In genomic region chr17:15824337-15824736, GRCm38 (mm10) we compare ENCODE assay signal across 8 mouse cellular contexts. TPM values are rescaled to one million over a fixed set of nuclear protein-coding genes. Genes with fewer than 3 reads are reported as not detected.
A peak's percentile ranks its signal among the peaks of the same experiment; 100 is the strongest.
DNase-seq lines count a peak whose midpoint lies in the region; ATAC-seq lines count a peak whose summit lies in the region.

No protein-coding gene starts in this region.

- no peaks in the 10 kb centered on the region for H3K9me3 ChIP-seq in heart, embryonic 11.5 days (replicated peaks; ENCODE audit: control insufficient read depth, low read length)
- no peaks in the 10 kb centered on the region for H3K9me3 ChIP-seq in hindbrain, embryonic 12.5 days (replicated peaks)
- no peaks in the 10 kb centered on the region for H3K9me3 ChIP-seq in midbrain, embryonic 14.5 days (ENCODE audit: control insufficient read depth, low read length)

- ATAC-seq in heart, embryonic 11.5 days (replicated peaks; ENCODE audit: insufficient number of reproducible peaks, low FRiP score, low TSS enrichment) = no peak
- no peak for ATAC-seq in hindbrain, embryonic 12.5 days (ENCODE audit: low FRiP score)
- no peak for ATAC-seq in midbrain, embryonic 14.5 days (ENCODE audit: low FRiP score, low TSS enrichment)

- peaks cover 16% of the 10 kb centered on the region for H3K4me1 ChIP-seq in heart, embryonic 11.5 days (ENCODE audit: control insufficient read depth, insufficient read depth, low read length)
- H3K4me1 ChIP-seq in hindbrain, embryonic 12.5 days = peaks cover 46% of the 10 kb centered on the region
- peaks cover 46% of the 10 kb centered on the region for H3K4me1 ChIP-seq in midbrain, embryonic 14.5 days (ENCODE audit: control insufficient read depth, insufficient read depth, low read length)

- H3K4me2 ChIP-seq in heart, embryonic 11.5 days = peak overlapping the region; percentile 91
- peak overlapping the region; percentile 77 for H3K4me2 ChIP-seq in hindbrain, embryonic 12.5 days (replicated peaks)
- H3K4me2 ChIP-seq in midbrain, embryonic 14.5 days (ENCODE audit: low read length) = peak overlapping the region; percentile 82

- no peaks in the 10 kb centered on the region for H3K27me3 ChIP-seq in heart, embryonic 11.5 days (ENCODE audit: control insufficient read depth, insufficient read depth, low read length)
- H3K27me3 ChIP-seq in hindbrain, embryonic 12.5 days = no peaks in the 10 kb centered on the region
- no peaks in the 10 kb centered on the region for H3K27me3 ChIP-seq in midbrain, embryonic 14.5 days (ENCODE audit: control insufficient read depth, insufficient read depth, low read length)

- 63% methylated on average over 11 of the region's 11 CpGs for WGBS in heart, embryonic 11.5 days (ENCODE audit: insufficient replicate concordance)
- WGBS in hindbrain, embryonic 12.5 days = 36% methylated on average over 11 of the region's 11 CpGs
- WGBS in midbrain, embryonic 14.5 days = 35% methylated on average over 11 of the region's 11 CpGs

- H3K27ac ChIP-seq in heart, embryonic 11.5 days (ENCODE audit: low read depth, low read length) = no peak overlapping the region
- H3K27ac ChIP-seq in hindbrain, embryonic 12.5 days = peak overlapping the region; percentile 98
- H3K27ac ChIP-seq in midbrain, embryonic 14.5 days (replicated peaks; ENCODE audit: low read depth, low read length) = peak overlapping the region; percentile 68

- peak overlapping the region; percentile 88 for H3K4me3 ChIP-seq in heart, embryonic 11.5 days (ENCODE audit: low read depth, low read length)
- peak overlapping the region; percentile 97 for H3K4me3 ChIP-seq in hindbrain, embryonic 12.5 days
- peak overlapping the region; percentile 95 for H3K4me3 ChIP-seq in midbrain, embryonic 14.5 days (replicated peaks; ENCODE audit: low read depth, low read length)

- intact Hi-C loops in heart, postnatal 36 days (cut with DNase I) = loop anchor here (10.0 kb wide), 1 partner anchor 430 kb away; the partner anchor contains the start of gene Fam120b

- H3K9ac ChIP-seq in heart, embryonic 11.5 days (ENCODE audit: low read depth, low read length) = no peak overlapping the region
- H3K9ac ChIP-seq in hindbrain, embryonic 12.5 days = peak overlapping the region; percentile 99
- peak overlapping the region; percentile 95 for H3K9ac ChIP-seq in midbrain, embryonic 14.5 days (replicated peaks; ENCODE audit: low read length)

- DNase-seq in heart, postnatal 36 days = no peak
- peak; percentile 73 for DNase-seq in cerebellum, adult 9-11 months
- DNase-seq in midbrain, embryonic 14.5 days = peak; percentile 53
- DNase-seq in embryo, embryonic 10 days (ENCODE audit: low spot score) = no peak
- DNase-seq in adrenal gland, postnatal 25 days = no peak
- DNase-seq in ovary, postnatal 10 days (ENCODE audit: low spot score) = no peak

- no peaks in the 10 kb centered on the region for H3K36me3 ChIP-seq in heart, embryonic 11.5 days (ENCODE audit: control insufficient read depth, insufficient read depth, low read length)
- H3K36me3 ChIP-seq in hindbrain, embryonic 12.5 days = peaks cover 16% of the 10 kb centered on the region
- H3K36me3 ChIP-seq in midbrain, embryonic 14.5 days (ENCODE audit: control insufficient read depth, insufficient read depth, low read length) = peaks cover 16% of the 10 kb centered on the region

RNA-seq across cellular contexts. Expression of gene Rgmb, which starts 6.5 kb away (rescaled TPM):
- 8.7 and 8.9 TPM in 2 replicates for polyA plus RNA-seq in heart, embryonic 11.5 days (2014; fragmentation: Nextera tagmentation; extraction: Ambion mirVana)
- 10 to 100 TPM; 27.9 to 29.7 TPM for total RNA-seq in heart, postnatal 36 days (2021)
- 140 and 156 TPM in 2 replicates for polyA plus RNA-seq in hindbrain, embryonic 12.5 days (2016; fragmentation: Nextera tagmentation; extraction: Ambion mirVana)
- polyA plus RNA-seq in midbrain, embryonic 14.5 days (2014; fragmentation: Nextera tagmentation; extraction: Ambion mirVana) = 76.4 and 107 TPM in 2 replicates
- total RNA-seq in adrenal gland, postnatal 25 days (2021) = 12.5 and 18.1 TPM in 2 replicates

Comparison
In these comparisons a context has a peak if more than half of its experiments do, and no peak if none do; other contexts are left out.
1. DNase-seq: peak in cerebellum, adult 9-11 months (single experiment) and midbrain, embryonic 14.5 days (single experiment); none in heart, postnatal 36 days (0 of 2), embryo, embryonic 10 days (single experiment), adrenal gland, postnatal 25 days (single experiment) and ovary, postnatal 10 days (single experiment).
2. Peak in every context shown above with its lines, with median percentiles within 50 percentile points of each other: H3K4me2 ChIP-seq and H3K4me3 ChIP-seq.